Mouse (Mus musculus) stomach, postnatal 0 days (tissue): ENCODE measurements around the gene Moap1. TPM values are rescaled to one million over a fixed set of nuclear protein-coding genes. Genes with fewer than 3 reads are reported as not detected.

Experiments
- ATAC-seq: fragments of 200-750 bp; cut with Nextera tagmentation; 2 replicates; pipeline ENCODE4 v1.8.0; 2017; ENCODE audit not compliant: low FRiP score, low TSS enrichment
- DNase-seq: peaks from one replicate; pipeline ENCODE4 v3.0.0-alpha.2; 2016; ENCODE audit warnings: low spot score
- H3K27ac ChIP-seq: fragments of 300-500 bp; sonication (generic); replicated peaks from 2 replicates; pipeline ENCODE4 v1.5.1; 2014; ENCODE audit warnings: mild to moderate bottlenecking, control low read depth
- H3K27me3 ChIP-seq: fragments of 300-500 bp; sonication (generic); 2 replicates; pipeline ENCODE4 v1.6.1; 2014; ENCODE audit warnings: low read length; ENCODE audit not compliant: control insufficient read depth, insufficient read depth
- H3K36me3 ChIP-seq: fragments of 300-500 bp; sonication (generic); 2 replicates; pipeline ENCODE4 v1.6.1; 2014; ENCODE audit warnings: low read length, mixed read lengths; ENCODE audit not compliant: control insufficient read depth, insufficient read depth
- H3K4me1 ChIP-seq: fragments of 300-500 bp; sonication (generic); replicated peaks from 2 replicates; pipeline ENCODE4 v1.6.1; 2014; ENCODE audit warnings: antibody characterized with exemption; ENCODE audit not compliant: control insufficient read depth, insufficient read depth
- H3K4me2 ChIP-seq: fragments of 300-500 bp; sonication (generic); replicated peaks from 2 replicates; pipeline ENCODE4 v1.6.1; 2014; ENCODE audit warnings: low read depth, mild to moderate bottlenecking, control low read depth, moderate library complexity
- H3K4me3 ChIP-seq: fragments of 300-500 bp; sonication (generic); 2 replicates; pipeline ENCODE4 v1.5.1; 2014; ENCODE audit warnings: low read depth, low read length, control low read depth
- H3K9ac ChIP-seq: fragments of 300-500 bp; sonication (generic); 2 replicates; pipeline ENCODE4 v1.6.1; 2014; ENCODE audit warnings: mild to moderate bottlenecking, low read length, control low read depth, mixed read lengths
- H3K9me3 ChIP-seq: fragments of 300-500 bp; sonication (generic); 2 replicates; pipeline ENCODE4 v1.6.1; 2016; ENCODE audit warnings: low read length; ENCODE audit not compliant: control insufficient read depth
- CTCF ChIP-seq: IDR thresholded peaks from 2 replicates; pipeline ENCODE4 v1.5.1; 2016; ENCODE audit warnings: antibody characterized with exemption, low read depth, mild to moderate bottlenecking, moderate library complexity
- EP300 ChIP-seq: optimal IDR thresholded peaks from 2 replicates; pipeline ENCODE3; 2016; ENCODE audit warnings: antibody characterized with exemption
- WGBS: fragments of 180-500 bp; shearing (Covaris S2); extraction: QIAGEN DNeasy Blood & Tissue Kit; methylation state at CpG from one replicate; pipeline ENCODE4 v1.1.7; 2014; 5-methylcytosine and 5-hydroxymethylcytosine counted together
- polyA plus RNA-seq: library from polyadenylated mRNA; unstranded; fragments of >200 nt; fragmentation: Nextera tagmentation; extraction: Ambion mirVana; gene quantifications from 2 replicates; pipeline ENCODE4 v1.2.1, GENCODE M21; 2015

Moap1 gene
- polyA plus RNA-seq, 1 experiment from 2014 or later: 8.1 TPM

- peaks cover 12% of the 10 kb centered on the region; the same call in 1 of the 2 replicates for H3K36me3 ChIP-seq
- TF ChIP-seq EP300 (no peak), CTCF (no peak)
- no peak overlapping the region for H3K9ac ChIP-seq
- H3K9me3 ChIP-seq: no peaks in the 10 kb centered on the region
- H3K27me3 ChIP-seq: no peaks in the 10 kb centered on the region
- H3K4me3 ChIP-seq: no peak overlapping the region
- no peak overlapping the region for H3K27ac ChIP-seq
- H3K4me1 ChIP-seq: no peaks in the 10 kb centered on the region
- H3K4me2 ChIP-seq: no peak overlapping the region
- ATAC-seq (no peak), DNase-seq (no peak)
Observed at GRCm38 (mm10) chr12:102763696-102764095, 20.2 kb upstream of the Moap1 start.

GRCm38 (mm10) chr12:102761668-102762067 lies 18.2 kb upstream of the Moap1 start:
- no peak for ATAC-seq
- Histone ChIP-seq H3K9me3 (no peaks in the 10 kb centered on the region), H3K27me3 (no peaks in the 10 kb centered on the region), H3K9ac (no peak overlapping the region), H3K4me1 (no peaks in the 10 kb centered on the region; the same call in 1 of the 2 replicates), H3K4me2 (no peak overlapping the region), H3K36me3 (peaks cover 7% of the 10 kb centered on the region; the same call in 1 of the 2 replicates), H3K4me3 (no peak overlapping the region), H3K27ac (no peak overlapping the region)
- DNase-seq: no peak
- WGBS: 70% methylated on average over 3 of the region's 3 CpGs
- TF ChIP-seq EP300: no peak
- TF ChIP-seq CTCF: no peak

- H3K9me3 ChIP-seq: no peaks in the 10 kb centered on the region
- no peak for ATAC-seq
- H3K9ac ChIP-seq: peak overlapping the region; percentile 80
- H3K4me1 ChIP-seq: no peaks in the 10 kb centered on the region; the same call in 1 of the 2 replicates
- TF ChIP-seq CTCF (no peak), EP300 (no peak)
- DNase-seq: no peak
- no peak overlapping the region for H3K27ac ChIP-seq
- no peaks in the 10 kb centered on the region for H3K27me3 ChIP-seq
- WGBS: 0% methylated on average over 5 of the region's 5 CpGs
- peak overlapping the region; percentile 89 for H3K4me3 ChIP-seq
- peak overlapping the region; percentile 95 for H3K4me2 ChIP-seq
- peaks cover 2% of the 10 kb centered on the region; the same call in 1 of the 2 replicates for H3K36me3 ChIP-seq
Observed at GRCm38 (mm10) chr12:102758936-102759335, 15.5 kb upstream of the Moap1 start.

GRCm38 (mm10) chr12:102758403-102758756 lies 14.9 kb upstream of the Moap1 start, which contains the start of gene Gm20604:
Gm20604 (minus strand) TSS chr12:102758672.
- TF ChIP-seq EP300 (no peak), CTCF (no peak)
- 0% methylated on average over 10 of the region's 10 CpGs for WGBS
- no peaks in the 10 kb centered on the region for H3K27me3 ChIP-seq
- peak within 1 kb of the TSS; percentile 89 for H3K4me3 ChIP-seq
- DNase-seq (no peak), ATAC-seq (no peak)
- peak within 1 kb of the TSS; percentile 80 for H3K9ac ChIP-seq
- H3K9me3 ChIP-seq: no peaks in the 10 kb centered on the region
- no peaks in the 10 kb centered on the region; the same call in 1 of the 2 replicates for H3K4me1 ChIP-seq
- H3K36me3 ChIP-seq: no peaks in the 10 kb centered on the region
- peak within 1 kb of the TSS; percentile 86 for H3K27ac ChIP-seq
- H3K4me2 ChIP-seq: peak within 1 kb of the TSS; percentile 95

GRCm38 (mm10) chr12:102757689-102758402 lies 14.4 kb upstream of the Moap1 start, which contains the start of the genes Gm28051, Gon7 and Ubr7:
Gm28051 (minus strand) TSS chr12:102757765.
Gon7 (minus strand) TSS chr12:102757803.
Ubr7 (plus strand) TSS chr12:102757967.
- under 1% methylated on average over 62 of the region's 73 CpGs for WGBS
- Histone ChIP-seq H3K36me3 (no peaks in the 10 kb centered on the region), H3K9me3 (no peaks in the 10 kb centered on the region), H3K27me3 (no peaks in the 10 kb centered on the region), H3K4me3 (peak within 1 kb of the TSS; percentile 89), H3K4me1 (no peaks in the 10 kb centered on the region; the same call in 1 of the 2 replicates), H3K9ac (peak within 1 kb of the TSS; percentile 80), H3K4me2 (peak within 1 kb of the TSS; percentile 95), H3K27ac (peak within 1 kb of the TSS; percentile 86)
- TF ChIP-seq CTCF (peak; percentile 71), EP300 (no peak)
- ATAC-seq: peak; percentile 98
- peak; percentile 97 for DNase-seq
